Mouse (Mus musculus) stomach, embryonic 15.5 days (tissue): ENCODE data around the gene Rpl26. TPM values are rescaled to one million over a fixed set of nuclear protein-coding genes. Genes with fewer than 3 reads are reported as not detected.

Experiments used
- ATAC-seq: fragments of 200-750 bp; cut with Nextera tagmentation; 2 replicates; pipeline ENCODE4 v1.8.0; 2017; ENCODE audit warnings: low read depth, moderate number of reproducible peaks, moderate TSS enrichment; ENCODE audit not compliant: insufficient read depth, low FRiP score
- H3K27ac ChIP-seq: fragments of 300-500 bp; sonication (generic); 2 replicates; pipeline ENCODE4 v1.5.1; 2015; ENCODE audit warnings: mild to moderate bottlenecking, inconsistent platforms
- H3K27me3 ChIP-seq: fragments of 300-500 bp; sonication (generic); replicated peaks from 2 replicates; pipeline ENCODE4 v1.6.1; 2015; ENCODE audit warnings: inconsistent platforms
- H3K36me3 ChIP-seq: fragments of 300-500 bp; sonication (generic); 2 replicates; pipeline ENCODE4 v1.6.1; 2015; ENCODE audit warnings: inconsistent platforms
- H3K4me1 ChIP-seq: fragments of 300-500 bp; sonication (generic); 2 replicates; pipeline ENCODE4 v1.6.1; 2015; ENCODE audit warnings: inconsistent platforms
- H3K4me2 ChIP-seq: fragments of 300-500 bp; sonication (generic); 2 replicates; pipeline ENCODE4 v1.6.1; 2015; ENCODE audit warnings: mild to moderate bottlenecking, inconsistent platforms
- H3K4me3 ChIP-seq: fragments of 300-500 bp; sonication (generic); replicated peaks from 2 replicates; pipeline ENCODE4 v1.5.1; 2015; ENCODE audit warnings: inconsistent platforms
- H3K9ac ChIP-seq: fragments of 300-500 bp; sonication (generic); 2 replicates; pipeline ENCODE4 v1.6.1; 2015; ENCODE audit warnings: inconsistent platforms
- H3K9me3 ChIP-seq: fragments of 300-500 bp; sonication (generic); 2 replicates; pipeline ENCODE4 v1.6.1; 2016; ENCODE audit warnings: inconsistent platforms
- WGBS: fragments of 180-500 bp; shearing (Covaris S2); methylation state at CpG from one replicate; pipeline ENCODE4 v1.1.7; 2015; 5-methylcytosine and 5-hydroxymethylcytosine counted together
- polyA plus RNA-seq: library from polyadenylated mRNA; unstranded; fragments of >200 nt; fragmentation: Nextera tagmentation; extraction: Ambion mirVana; gene quantifications from 2 replicates; pipeline ENCODE4 v1.2.1, GENCODE M21; 2015

Rpl26 gene
- polyA plus RNA-seq, 1 experiment from 2014 or later, result 1,066 TPM

GRCm38 (mm10) chr11:68864544-68865189 lies 36.7 kb upstream of the Rpl26 start:
- Histone ChIP-seq H3K27me3 (no peaks in the 10 kb centered on the region), H3K36me3 (no peaks in the 10 kb centered on the region), H3K4me1 (0 out of 2 replicates have a peak, but pooled peaks cover 8% of the 10 kb centered on the region), H3K9me3 (no peaks in the 10 kb centered on the region), H3K9ac (no peak overlapping the region), H3K4me2 (no peak overlapping the region), H3K4me3 (no peak overlapping the region), H3K27ac (0 out of 2 replicates have a peak overlapping the region, but pooled peaks have one; percentile 21)
- 32% methylated on average over 9 of the region's 9 CpGs for WGBS
- ATAC-seq, result peak; percentile 53; the same call in 1 of the 2 replicates

DNA sequence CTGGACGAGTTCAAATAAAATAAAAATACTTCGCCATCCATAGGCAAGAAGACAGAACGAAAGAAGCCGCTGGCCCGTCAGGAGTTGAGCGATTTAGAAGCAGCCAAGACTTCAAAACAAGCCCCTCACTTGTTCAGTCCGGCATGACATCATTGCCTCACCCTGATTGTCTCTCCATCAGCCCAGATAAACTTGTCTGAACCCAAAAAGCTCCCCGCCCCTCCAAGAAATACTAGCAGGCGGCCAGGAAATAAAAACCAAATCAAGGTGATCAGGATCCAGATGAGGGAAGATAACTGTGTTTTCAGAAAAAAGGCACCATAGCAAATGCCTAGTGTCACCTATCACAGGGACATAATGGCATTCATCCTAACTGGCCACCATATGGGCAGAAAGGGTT lies 30.1 kb upstream of the Rpl26 start:
- H3K4me1 ChIP-seq, result no peaks in the 10 kb centered on the region; the same call in 1 of the 2 replicates
- no peak overlapping the region for H3K9ac ChIP-seq
- no peaks in the 10 kb centered on the region for H3K9me3 ChIP-seq
- no peak for ATAC-seq
- 78% methylated on average over 9 of the region's 9 CpGs for WGBS
- H3K27me3 ChIP-seq, result no peaks in the 10 kb centered on the region
- no peak overlapping the region for H3K4me3 ChIP-seq
- no peaks in the 10 kb centered on the region for H3K36me3 ChIP-seq
- H3K4me2 ChIP-seq, result no peak overlapping the region
- H3K27ac ChIP-seq, result no peak overlapping the region

DNA sequence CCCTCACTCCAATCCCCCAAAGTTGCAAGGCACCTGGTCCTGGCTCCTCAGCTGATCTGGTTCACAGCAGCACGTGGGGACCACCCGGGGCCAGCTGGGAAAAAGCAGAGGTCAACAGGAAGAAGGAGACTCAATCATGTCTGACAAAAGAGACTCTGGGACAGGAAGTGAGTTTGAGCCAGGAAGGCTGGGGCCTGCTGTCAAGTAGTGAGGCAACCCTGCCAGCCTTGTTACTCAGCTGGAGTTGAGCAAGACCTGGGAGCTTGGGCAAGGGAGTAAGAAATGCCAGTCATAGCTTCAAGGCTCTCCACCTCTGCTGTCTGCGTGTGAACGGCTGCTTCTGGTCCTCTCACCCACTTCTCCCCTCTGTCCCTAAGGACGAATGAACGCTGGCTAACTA lies 29.6 kb upstream of the Rpl26 start, which contains the start of gene Ndel1:
Gene Ndel1 (minus strand): TSS at position 111 of the 400 bp plus-strand sequence.
- Histone ChIP-seq H3K4me1 (no peaks in the 10 kb centered on the region; the same call in 1 of the 2 replicates), H3K27ac (no peak within 1 kb of the TSS)
- ATAC-seq, result no peak

GRCm38 (mm10) chr11:68874841-68875240 lies 26.5 kb upstream of the Rpl26 start:
- no peaks in the 10 kb centered on the region; the same call in 1 of the 2 replicates for H3K4me1 ChIP-seq
- H3K9ac ChIP-seq, result no peak overlapping the region
- H3K4me3 ChIP-seq, result no peak overlapping the region
- H3K27me3 ChIP-seq, result no peaks in the 10 kb centered on the region
- peak; percentile 22; the same call in 1 of the 2 replicates for ATAC-seq
- H3K4me2 ChIP-seq, result no peak overlapping the region
- no peaks in the 10 kb centered on the region for H3K9me3 ChIP-seq
- 0% methylated on average over 2 of the region's 2 CpGs for WGBS
- no peaks in the 10 kb centered on the region for H3K36me3 ChIP-seq
- H3K27ac ChIP-seq, result no peak overlapping the region

More for the DNA sequence above, 29.6 kb upstream of the Rpl26 start, which contains the start of gene Ndel1:
- H3K9me3 ChIP-seq, result no peaks in the 10 kb centered on the region
- no peaks in the 10 kb centered on the region for H3K27me3 ChIP-seq
- no peak within 1 kb of the TSS for H3K4me3 ChIP-seq
- WGBS, result 44% methylated on average over 6 of the region's 6 CpGs
- H3K36me3 ChIP-seq, result no peaks in the 10 kb centered on the region
- H3K4me2 ChIP-seq, result no peak within 1 kb of the TSS
- H3K9ac ChIP-seq, result no peak within 1 kb of the TSS

GRCm38 (mm10) chr11:68878811-68879210 lies 22.6 kb upstream of the Rpl26 start:
- 84% methylated on average over 5 of the region's 5 CpGs for WGBS
- H3K4me3 ChIP-seq, result no peak overlapping the region
- no peaks in the 10 kb centered on the region for H3K4me1 ChIP-seq
- H3K9ac ChIP-seq, result no peak overlapping the region
- H3K36me3 ChIP-seq, result no peaks in the 10 kb centered on the region
- no peak overlapping the region for H3K4me2 ChIP-seq
- H3K9me3 ChIP-seq, result no peaks in the 10 kb centered on the region
- no peaks in the 10 kb centered on the region for H3K27me3 ChIP-seq
- H3K27ac ChIP-seq, result no peak overlapping the region
- no peak for ATAC-seq

GRCm38 (mm10) chr11:68882107-68882506 lies 19.3 kb upstream of the Rpl26 start:
- WGBS, result 20% methylated on average over 14 of the region's 14 CpGs
- no peak overlapping the region for H3K4me3 ChIP-seq
- H3K27ac ChIP-seq, result no peak overlapping the region
- no peak overlapping the region for H3K9ac ChIP-seq
- no peaks in the 10 kb centered on the region for H3K9me3 ChIP-seq
- H3K36me3 ChIP-seq, result no peaks in the 10 kb centered on the region
- H3K27me3 ChIP-seq, result no peaks in the 10 kb centered on the region
- H3K4me1 ChIP-seq, result no peaks in the 10 kb centered on the region
- peak overlapping the region; percentile 3; the same call in 1 of the 2 replicates for H3K4me2 ChIP-seq
- ATAC-seq, result no peak

DNA sequence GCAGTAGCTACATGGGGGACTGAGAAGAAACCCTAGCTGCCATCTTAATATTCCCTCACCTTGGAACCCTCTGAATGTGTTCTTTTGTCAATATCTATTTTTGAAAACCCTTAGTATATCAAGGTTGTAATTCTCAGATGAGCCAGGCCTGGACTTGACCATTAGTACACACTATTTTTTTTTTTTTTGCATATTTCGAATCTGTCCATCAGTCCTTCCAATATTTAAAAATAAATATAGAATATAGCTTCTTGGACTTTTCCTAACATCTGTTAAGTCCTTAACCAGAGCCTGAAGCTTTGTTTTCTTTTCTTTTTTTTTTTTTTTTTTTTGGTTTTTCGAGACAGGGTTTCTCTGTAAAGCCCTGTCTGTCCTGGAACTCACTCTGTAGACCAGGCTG lies 17.5 kb upstream of the Rpl26 start:
- no peak for ATAC-seq
- no peaks in the 10 kb centered on the region for H3K27me3 ChIP-seq
- no peaks in the 10 kb centered on the region for H3K4me1 ChIP-seq
- H3K4me2 ChIP-seq, result no peak overlapping the region
- no peaks in the 10 kb centered on the region for H3K9me3 ChIP-seq
- H3K27ac ChIP-seq, result no peak overlapping the region
- H3K4me3 ChIP-seq, result no peak overlapping the region
- 79% methylated on average over 2 of the region's 2 CpGs for WGBS
- no peaks in the 10 kb centered on the region for H3K36me3 ChIP-seq
- no peak overlapping the region for H3K9ac ChIP-seq

DNA sequence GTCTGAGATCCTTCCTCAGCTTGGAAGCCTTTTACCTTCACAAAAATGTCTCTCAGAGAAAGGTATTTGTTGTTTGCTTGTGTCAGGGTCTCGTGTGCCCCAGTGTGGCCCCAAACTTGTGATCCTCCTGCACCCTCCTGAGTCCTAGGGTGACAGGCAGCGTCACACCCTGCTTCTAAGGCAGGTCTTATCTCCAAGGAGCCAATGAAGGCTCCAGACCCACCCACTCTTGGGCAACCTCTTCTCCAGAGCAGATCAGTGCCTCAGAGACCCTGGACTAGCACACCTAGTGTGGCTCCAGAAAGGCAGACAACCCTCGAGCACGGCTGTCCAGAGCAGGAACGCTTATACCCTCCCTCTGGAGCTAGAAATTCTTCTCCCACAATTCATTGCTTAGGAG lies 17.0 kb upstream of the Rpl26 start:
- peak; percentile 72; the same call in 1 of the 2 replicates for ATAC-seq
- Histone ChIP-seq H3K4me3 (no peak overlapping the region), H3K27me3 (no peaks in the 10 kb centered on the region), H3K4me1 (no peaks in the 10 kb centered on the region), H3K36me3 (no peaks in the 10 kb centered on the region), H3K27ac (no peak overlapping the region), H3K9me3 (no peaks in the 10 kb centered on the region), H3K4me2 (no peak overlapping the region), H3K9ac (no peak overlapping the region)
- 62% methylated on average over 5 of the region's 5 CpGs for WGBS

GRCm38 (mm10) chr11:68886091-68886490 lies 15.3 kb upstream of the Rpl26 start:
- Histone ChIP-seq H3K27ac (no peak overlapping the region), H3K9me3 (no peaks in the 10 kb centered on the region), H3K9ac (no peak overlapping the region), H3K4me3 (no peak overlapping the region), H3K36me3 (no peaks in the 10 kb centered on the region), H3K4me1 (no peaks in the 10 kb centered on the region), H3K4me2 (no peak overlapping the region), H3K27me3 (no peaks in the 10 kb centered on the region)
- WGBS, result 82% methylated on average over 5 of the region's 5 CpGs
- no peak for ATAC-seq

- Histone ChIP-seq H3K27ac (no peak within 1 kb of the TSS), H3K9me3 (no peaks in the 10 kb centered on the region), H3K9ac (no peak within 1 kb of the TSS), H3K4me3 (no peak within 1 kb of the TSS), H3K4me1 (0 out of 2 replicates have a peak, but pooled peaks cover 4% of the 10 kb centered on the region), H3K36me3 (no peaks in the 10 kb centered on the region), H3K27me3 (no peaks in the 10 kb centered on the region), H3K4me2 (no peak within 1 kb of the TSS)
- 34% methylated on average over 6 of the region's 6 CpGs for WGBS
- ATAC-seq, result no peak
Measured at GRCm38 (mm10) chr11:68888253-68888652, 13.1 kb upstream of the Rpl26 start, which contains the start of gene Rnf222. Gene Rnf222 (plus strand): TSS chr11:68888553.

GRCm38 (mm10) chr11:68888653-68889052 lies 12.7 kb upstream of the Rpl26 start:
- Histone ChIP-seq H3K4me1 (0 out of 2 replicates have a peak, but pooled peaks cover 4% of the 10 kb centered on the region), H3K9me3 (no peaks in the 10 kb centered on the region), H3K4me2 (no peak overlapping the region), H3K36me3 (no peaks in the 10 kb centered on the region), H3K4me3 (no peak overlapping the region), H3K27me3 (no peaks in the 10 kb centered on the region), H3K9ac (no peak overlapping the region), H3K27ac (no peak overlapping the region)
- WGBS, result 61% methylated on average over 2 of the region's 2 CpGs
- ATAC-seq, result no peak

DNA sequence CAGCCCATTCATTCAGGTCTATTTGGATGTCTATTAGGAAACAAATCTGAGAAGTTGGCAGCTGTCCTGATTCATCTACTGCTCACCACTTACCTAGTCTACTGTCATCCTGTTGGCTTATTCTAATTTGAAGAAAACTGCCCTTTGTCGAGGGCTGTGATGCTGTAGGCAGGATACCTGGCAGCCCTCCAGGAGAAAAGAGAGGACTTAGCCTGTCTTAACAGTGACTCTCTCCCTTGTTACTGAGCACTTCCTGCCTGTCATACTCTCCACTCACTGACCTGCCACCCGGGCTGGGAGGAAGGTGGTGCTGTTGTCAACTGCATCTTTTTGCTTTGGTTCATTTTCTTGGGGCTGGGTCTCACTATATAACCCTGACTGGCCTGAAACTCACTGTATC lies 10.8 kb upstream of the Rpl26 start:
- H3K36me3 ChIP-seq, result no peaks in the 10 kb centered on the region
- no peaks in the 10 kb centered on the region for H3K9me3 ChIP-seq
- H3K4me1 ChIP-seq, result 0 out of 2 replicates have a peak, but pooled peaks cover 4% of the 10 kb centered on the region
- no peaks in the 10 kb centered on the region for H3K27me3 ChIP-seq
- H3K4me3 ChIP-seq, result no peak overlapping the region
- ATAC-seq, result no peak
- no peak overlapping the region for H3K27ac ChIP-seq
- H3K9ac ChIP-seq, result no peak overlapping the region
- H3K4me2 ChIP-seq, result no peak overlapping the region
- WGBS, result 33% methylated on average over 2 of the region's 2 CpGs
